Mouse (Mus musculus) limb, embryonic 12.5 days (tissue): ENCODE data around the gene Nav1. TPM values are rescaled to one million over a fixed set of nuclear protein-coding genes. Genes with fewer than 3 reads are reported as not detected.

ENCODE experiments used
- ATAC-seq: fragments of 200-750 bp; cut with Nextera tagmentation; 2 replicates; pipeline ENCODE4 v1.8.0; 2017; ENCODE audit warnings: low read depth, moderate TSS enrichment; ENCODE audit not compliant: insufficient number of reproducible peaks, insufficient read depth, low FRiP score, low TSS enrichment
- H3K27ac ChIP-seq: fragments of 300-500 bp; sonication (generic); 2 replicates; pipeline ENCODE4 v1.5.1; 2016; ENCODE audit warnings: mild to moderate bottlenecking, moderate library complexity
- H3K27me3 ChIP-seq: fragments of 300-500 bp; sonication (generic); 2 replicates; pipeline ENCODE4 v1.6.1; 2016; ENCODE audit warnings: mild to moderate bottlenecking, moderate library complexity
- H3K36me3 ChIP-seq: fragments of 300-500 bp; sonication (generic); 2 replicates; pipeline ENCODE4 v1.6.1; 2016; ENCODE audit warnings: mild to moderate bottlenecking, moderate library complexity
- H3K4me1 ChIP-seq: fragments of 300-500 bp; sonication (generic); replicated peaks from 2 replicates; pipeline ENCODE4 v1.6.1; 2016
- H3K4me2 ChIP-seq: fragments of 300-500 bp; sonication (generic); 2 replicates; pipeline ENCODE4 v1.6.1; 2016; ENCODE audit warnings: mild to moderate bottlenecking, moderate library complexity
- H3K4me3 ChIP-seq: fragments of 300-500 bp; sonication (generic); replicated peaks from 2 replicates; pipeline ENCODE4 v1.5.1; 2016; ENCODE audit warnings: mild to moderate bottlenecking
- H3K9ac ChIP-seq: fragments of 300-500 bp; sonication (generic); replicated peaks from 2 replicates; pipeline ENCODE4 v1.6.1; 2016; ENCODE audit warnings: mild to moderate bottlenecking, moderate library complexity
- H3K9me3 ChIP-seq: fragments of 300-500 bp; sonication (generic); 2 replicates; pipeline ENCODE4 v1.6.1; 2016; ENCODE audit warnings: mild to moderate bottlenecking, moderate library complexity
- WGBS: fragments of 180-500 bp; shearing (Covaris S2); methylation state at CpG from one replicate; pipeline ENCODE4 v1.1.7; 2016; 5-methylcytosine and 5-hydroxymethylcytosine counted together
- polyA plus RNA-seq: library from polyadenylated mRNA; unstranded; fragments of >200 nt; fragmentation: Nextera tagmentation; extraction: Ambion mirVana; gene quantifications from 2 replicates; pipeline ENCODE4 v1.2.1, GENCODE M21; 2016

The Nav1 gene
- polyA plus RNA-seq, 1 experiment from 2014 or later = 17.1 TPM

DNA sequence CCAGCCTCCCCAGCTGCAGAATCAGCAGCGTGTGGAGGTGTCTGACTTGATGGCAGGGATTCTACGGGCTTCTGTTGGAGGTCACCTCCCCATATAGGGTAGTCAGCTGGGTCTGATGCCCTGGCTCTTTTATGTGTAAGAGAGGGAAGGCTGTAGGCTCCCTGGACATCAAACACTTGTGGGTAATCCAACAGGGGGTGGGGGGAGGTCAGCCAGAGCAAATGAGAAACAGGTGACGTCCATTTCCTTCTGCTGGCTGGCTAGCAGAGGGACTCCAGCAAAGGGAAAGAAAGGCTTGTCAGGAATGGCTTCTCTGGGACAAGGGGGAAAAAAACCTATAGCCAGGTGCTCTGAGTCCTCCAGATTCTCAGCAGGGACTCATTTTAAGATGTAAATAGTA, 28.0 kb downstream of the Nav1 start:
- Histone ChIP-seq H3K4me2 (peak overlapping the region; percentile 16), H3K9ac (no peak overlapping the region), H3K4me3 (no peak overlapping the region), H3K36me3 (no peaks in the 10 kb centered on the region), H3K27ac (peak overlapping the region; percentile 50), H3K27me3 (peaks cover 6% of the 10 kb centered on the region; the same call in 1 of the 2 replicates), H3K9me3 (no peaks in the 10 kb centered on the region), H3K4me1 (peaks cover 84% of the 10 kb centered on the region)
- peak; percentile 26; the same call in 1 of the 2 replicates for ATAC-seq
- 7% methylated on average over 3 of the region's 3 CpGs for WGBS

DNA sequence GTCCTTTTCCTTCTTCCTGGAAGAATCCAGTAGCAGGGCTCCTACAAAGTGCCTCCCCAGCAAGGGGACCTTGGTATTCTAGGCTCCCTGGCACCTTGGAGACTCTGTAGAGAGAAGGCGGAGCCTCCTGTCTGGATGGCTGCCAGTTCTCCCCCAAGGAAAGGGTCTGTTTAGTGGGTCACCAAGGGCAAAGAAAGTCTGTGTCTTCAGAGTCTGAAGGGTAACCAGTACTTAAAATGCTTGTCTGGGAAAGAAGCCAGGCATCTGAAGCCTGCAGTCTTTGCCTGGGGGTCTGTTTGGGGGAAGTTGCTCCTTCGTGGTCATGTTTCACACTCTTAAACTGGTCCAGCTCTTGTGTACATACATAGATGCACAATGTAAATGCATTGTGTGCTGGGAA, 29.3 kb downstream of the Nav1 start:
- H3K4me1 ChIP-seq = peaks cover 74% of the 10 kb centered on the region
- H3K9me3 ChIP-seq = no peaks in the 10 kb centered on the region
- no peak for ATAC-seq
- no peak overlapping the region for H3K4me2 ChIP-seq
- WGBS = 43% methylated on average over 2 of the region's 2 CpGs
- H3K36me3 ChIP-seq = no peaks in the 10 kb centered on the region
- 0 out of 2 replicates have a peak, but pooled peaks cover under 1% of the 10 kb centered on the region for H3K27me3 ChIP-seq
- H3K27ac ChIP-seq = peak overlapping the region; percentile 50
- H3K9ac ChIP-seq = no peak overlapping the region
- no peak overlapping the region for H3K4me3 ChIP-seq

DNA sequence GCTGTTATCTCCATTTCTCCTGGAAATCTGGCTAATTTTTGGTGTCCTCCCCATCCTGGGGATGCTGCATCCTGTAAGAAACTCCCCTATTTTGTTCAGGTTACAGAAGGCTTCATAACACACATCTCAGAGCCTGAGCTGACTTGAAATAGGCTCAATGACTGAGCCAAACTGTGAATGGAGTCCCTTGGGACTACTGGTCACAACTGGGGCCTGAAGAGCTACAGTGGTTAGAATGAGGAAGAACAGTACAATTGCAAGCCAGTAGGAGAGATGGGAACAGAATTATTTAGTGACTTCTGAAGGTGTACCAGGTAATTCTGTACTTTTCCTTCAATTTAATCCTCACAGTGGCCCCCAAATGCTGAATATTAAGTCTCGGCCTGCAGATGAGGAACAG, 31.7 kb downstream of the Nav1 start:
- peaks cover 57% of the 10 kb centered on the region for H3K4me1 ChIP-seq
- H3K36me3 ChIP-seq = no peaks in the 10 kb centered on the region
- H3K4me3 ChIP-seq = no peak overlapping the region
- no peaks in the 10 kb centered on the region for H3K9me3 ChIP-seq
- WGBS = 75% methylated on average over 1 of the region's 1 CpGs
- H3K9ac ChIP-seq = no peak overlapping the region
- H3K4me2 ChIP-seq = no peak overlapping the region
- no peaks in the 10 kb centered on the region for H3K27me3 ChIP-seq
- H3K27ac ChIP-seq = no peak overlapping the region
- ATAC-seq = no peak

DNA sequence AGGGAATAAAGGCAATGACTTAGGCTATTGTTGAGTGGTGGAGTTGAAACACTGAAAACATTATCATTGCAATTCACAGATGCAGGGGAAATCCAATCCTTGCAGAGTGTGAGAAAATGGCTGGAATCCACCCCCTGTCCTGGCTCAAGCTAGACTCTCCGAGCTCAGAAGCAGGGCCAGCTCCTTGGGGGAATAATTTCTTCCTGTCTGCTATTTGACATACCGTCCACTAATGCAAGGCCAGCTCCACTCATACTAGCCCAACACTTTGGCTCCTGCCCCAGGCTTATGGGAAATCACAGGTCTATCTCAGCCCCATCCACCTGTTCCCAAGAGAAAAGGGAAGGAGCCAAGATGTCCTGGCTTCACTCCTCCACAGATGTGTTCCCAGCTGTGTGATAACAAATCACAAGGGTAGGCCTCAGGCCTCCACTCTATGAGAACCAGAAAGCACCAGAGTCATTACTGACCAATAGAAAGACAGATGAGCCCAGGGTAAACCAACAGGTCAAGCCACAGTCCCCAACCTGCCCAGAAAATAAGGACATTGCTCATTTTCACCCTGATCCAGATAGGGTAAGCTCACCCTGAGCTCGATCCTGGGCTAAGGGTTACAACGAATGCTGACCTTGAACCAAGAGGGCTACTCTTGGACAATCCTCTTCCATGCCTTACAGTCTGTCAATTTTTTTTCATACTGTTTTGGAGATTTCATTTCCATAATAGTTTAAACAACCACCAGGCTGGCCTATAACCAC, 32.5 kb downstream of the Nav1 start:
- ATAC-seq = no peak
- no peaks in the 10 kb centered on the region for H3K9me3 ChIP-seq
- H3K27ac ChIP-seq = 0 out of 2 replicates have a peak overlapping the region, but pooled peaks have one; percentile 17
- 82% methylated on average over 4 of the region's 4 CpGs for WGBS
- no peaks in the 10 kb centered on the region for H3K36me3 ChIP-seq
- no peak overlapping the region for H3K4me2 ChIP-seq
- H3K27me3 ChIP-seq = no peaks in the 10 kb centered on the region
- no peak overlapping the region for H3K4me3 ChIP-seq
- no peak overlapping the region for H3K9ac ChIP-seq
- peaks cover 57% of the 10 kb centered on the region for H3K4me1 ChIP-seq

DNA sequence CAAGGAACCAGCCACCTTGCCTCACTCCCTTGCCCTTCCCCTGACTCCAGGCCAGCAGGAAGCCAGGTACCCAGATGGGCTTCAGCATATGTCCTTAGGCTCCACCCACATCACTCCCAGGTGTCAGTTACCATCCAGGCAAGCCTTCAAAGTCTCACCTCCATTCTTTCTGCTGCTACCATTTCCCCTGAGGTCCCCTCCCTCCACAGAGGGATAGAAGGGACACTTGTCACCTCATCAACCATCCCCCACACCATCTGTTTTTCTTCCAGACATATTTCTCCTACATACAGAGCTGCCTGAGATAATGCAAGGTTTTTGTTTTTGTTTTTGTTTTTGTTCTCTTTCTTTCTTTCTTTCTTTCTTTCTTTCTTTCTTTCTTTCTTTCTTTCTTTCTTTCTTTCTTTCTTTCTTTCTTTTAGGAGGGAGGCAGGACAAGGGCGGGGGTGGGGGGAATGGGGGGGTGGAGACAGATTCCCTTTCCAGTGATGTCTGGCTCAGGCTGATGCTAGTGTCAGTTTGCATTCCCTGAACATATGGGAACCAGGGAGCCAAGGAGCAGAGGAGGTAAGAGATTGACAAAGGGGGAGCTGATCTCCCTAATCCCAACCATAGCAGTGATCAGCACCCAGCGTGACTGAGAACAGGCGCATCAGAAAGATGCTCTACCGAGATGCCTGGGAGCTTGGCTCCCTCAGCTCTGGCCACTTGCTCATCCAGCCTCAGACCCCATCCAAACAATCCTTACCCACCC, 34.8 kb downstream of the Nav1 start:
- WGBS = 42% methylated on average over 4 of the region's 4 CpGs
- Histone ChIP-seq H3K4me3 (no peak overlapping the region), H3K4me2 (no peak overlapping the region), H3K27ac (peak overlapping the region; percentile 12; the same call in 1 of the 2 replicates), H3K36me3 (no peaks in the 10 kb centered on the region), H3K9me3 (no peaks in the 10 kb centered on the region), H3K27me3 (no peaks in the 10 kb centered on the region), H3K4me1 (peaks cover 46% of the 10 kb centered on the region), H3K9ac (no peak overlapping the region)
- no peak for ATAC-seq

DNA sequence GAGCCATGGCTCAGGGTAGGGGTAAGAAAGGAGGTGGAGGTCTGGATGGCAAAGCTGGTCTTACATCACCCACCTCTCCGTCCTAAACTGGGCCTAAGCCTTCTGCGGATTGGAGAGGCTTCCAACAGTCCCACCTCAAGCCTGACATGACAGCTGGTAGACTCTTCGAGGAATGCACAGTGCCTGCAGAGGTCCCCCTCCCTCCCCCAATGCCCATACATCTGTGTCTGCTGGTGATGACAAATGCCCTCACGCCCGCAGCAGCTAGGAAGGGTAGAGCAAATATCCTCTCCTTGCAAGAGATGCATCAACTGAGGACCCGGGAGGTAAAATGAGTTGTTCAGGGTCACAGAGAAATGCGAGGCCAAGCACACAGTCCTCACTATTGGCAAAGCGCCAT, 39.0 kb downstream of the Nav1 start:
- no peak overlapping the region for H3K4me3 ChIP-seq
- no peaks in the 10 kb centered on the region for H3K27me3 ChIP-seq
- no peaks in the 10 kb centered on the region for H3K36me3 ChIP-seq
- peaks cover 63% of the 10 kb centered on the region for H3K4me1 ChIP-seq
- H3K27ac ChIP-seq = no peak overlapping the region
- no peak for ATAC-seq
- no peak overlapping the region for H3K4me2 ChIP-seq
- WGBS = 77% methylated on average over 8 of the region's 8 CpGs
- no peak overlapping the region for H3K9ac ChIP-seq
- no peaks in the 10 kb centered on the region for H3K9me3 ChIP-seq

DNA sequence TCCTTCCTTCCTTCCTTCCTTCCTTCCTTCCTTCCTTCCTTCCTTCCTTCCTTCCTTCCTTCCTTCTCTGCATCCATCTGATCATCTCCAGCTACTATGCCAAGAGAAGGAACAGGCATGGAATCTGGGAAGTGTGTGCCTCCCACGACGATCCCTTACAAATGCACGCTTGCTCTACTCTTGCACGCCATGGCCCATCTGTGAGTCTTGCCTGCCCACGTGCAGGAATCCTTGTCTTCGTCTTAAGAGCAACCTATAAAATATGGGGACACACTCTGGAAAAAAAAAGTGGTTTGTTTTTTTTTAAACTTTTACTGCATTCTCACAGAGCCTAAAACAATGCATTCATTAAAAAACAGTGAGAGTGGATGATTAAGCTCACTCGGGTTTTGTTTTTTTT, 40.5 kb downstream of the Nav1 start:
- Histone ChIP-seq H3K4me2 (no peak overlapping the region), H3K9ac (no peak overlapping the region), H3K4me3 (no peak overlapping the region), H3K9me3 (no peaks in the 10 kb centered on the region), H3K36me3 (no peaks in the 10 kb centered on the region), H3K27ac (no peak overlapping the region), H3K4me1 (peaks cover 72% of the 10 kb centered on the region), H3K27me3 (no peaks in the 10 kb centered on the region)
- ATAC-seq = no peak
- WGBS = 63% methylated on average over 7 of the region's 7 CpGs

DNA sequence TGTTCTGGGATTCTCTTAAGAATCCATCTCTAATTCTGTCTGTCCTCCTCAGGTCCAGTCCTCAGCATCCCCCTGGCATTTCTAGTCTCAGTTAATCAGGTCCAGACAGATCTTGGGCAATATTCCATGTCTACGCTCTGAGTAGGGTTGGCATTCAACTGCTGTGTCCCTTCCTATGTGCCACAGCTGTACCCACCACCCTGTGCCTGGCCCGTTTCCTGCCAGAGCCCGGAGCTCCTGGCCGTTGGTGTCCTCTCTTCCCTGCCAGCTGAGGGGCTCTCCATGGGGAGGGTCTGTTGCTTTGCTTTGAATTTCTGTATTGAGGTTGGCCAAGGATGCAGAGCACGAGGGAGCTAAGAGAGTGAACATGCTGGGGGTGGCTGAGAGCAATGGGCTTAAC, 41.3 kb downstream of the Nav1 start:
- Histone ChIP-seq H3K36me3 (no peaks in the 10 kb centered on the region), H3K9ac (no peak overlapping the region), H3K4me2 (no peak overlapping the region), H3K27me3 (no peaks in the 10 kb centered on the region), H3K4me1 (peaks cover 80% of the 10 kb centered on the region), H3K9me3 (no peaks in the 10 kb centered on the region), H3K27ac (peak overlapping the region; percentile 31; the same call in 1 of the 2 replicates), H3K4me3 (no peak overlapping the region)
- ATAC-seq = no peak
- 82% methylated on average over 5 of the region's 5 CpGs for WGBS

DNA sequence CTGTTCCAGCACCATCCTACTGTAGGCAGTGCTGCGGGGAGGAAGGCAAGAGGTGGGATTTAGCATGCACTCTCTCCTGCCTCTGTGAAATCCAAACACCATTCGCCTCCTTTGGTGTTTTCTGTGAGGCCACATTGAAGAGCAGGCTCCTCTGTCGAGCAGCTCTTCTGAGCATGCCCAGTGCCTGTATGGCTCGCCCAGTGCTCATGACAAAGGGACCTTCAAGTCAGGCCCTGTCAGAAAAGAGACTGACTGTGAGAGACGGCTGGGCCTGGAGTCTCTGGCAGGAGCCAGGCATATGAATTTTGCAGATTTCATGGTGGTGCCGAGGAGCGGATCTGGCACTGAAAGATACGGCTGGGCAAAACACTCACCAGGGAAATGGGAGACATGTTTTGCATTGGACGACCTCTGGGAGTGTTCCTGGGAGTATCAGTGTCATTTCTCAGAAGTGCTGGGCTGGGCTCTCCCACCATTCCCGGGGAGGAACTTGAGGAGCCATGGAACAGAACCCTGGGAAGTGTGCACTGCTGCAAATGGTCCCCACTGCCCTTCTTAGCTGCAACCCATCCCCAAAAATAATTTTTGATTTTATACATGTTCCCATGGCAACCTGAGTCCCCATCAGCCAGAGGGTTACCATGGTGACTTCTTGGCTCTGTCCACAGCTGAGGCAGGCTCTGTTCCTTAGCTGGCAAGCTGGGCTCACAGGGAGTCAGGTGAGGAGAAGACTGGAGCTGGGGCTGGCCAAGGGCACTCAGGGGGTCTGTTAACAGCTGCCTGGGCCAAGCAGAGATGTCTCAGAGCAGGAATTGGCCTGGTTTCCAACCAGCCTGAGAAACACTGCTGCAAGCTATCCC, 42.2 kb downstream of the Nav1 start:
- no peak for ATAC-seq

DNA sequence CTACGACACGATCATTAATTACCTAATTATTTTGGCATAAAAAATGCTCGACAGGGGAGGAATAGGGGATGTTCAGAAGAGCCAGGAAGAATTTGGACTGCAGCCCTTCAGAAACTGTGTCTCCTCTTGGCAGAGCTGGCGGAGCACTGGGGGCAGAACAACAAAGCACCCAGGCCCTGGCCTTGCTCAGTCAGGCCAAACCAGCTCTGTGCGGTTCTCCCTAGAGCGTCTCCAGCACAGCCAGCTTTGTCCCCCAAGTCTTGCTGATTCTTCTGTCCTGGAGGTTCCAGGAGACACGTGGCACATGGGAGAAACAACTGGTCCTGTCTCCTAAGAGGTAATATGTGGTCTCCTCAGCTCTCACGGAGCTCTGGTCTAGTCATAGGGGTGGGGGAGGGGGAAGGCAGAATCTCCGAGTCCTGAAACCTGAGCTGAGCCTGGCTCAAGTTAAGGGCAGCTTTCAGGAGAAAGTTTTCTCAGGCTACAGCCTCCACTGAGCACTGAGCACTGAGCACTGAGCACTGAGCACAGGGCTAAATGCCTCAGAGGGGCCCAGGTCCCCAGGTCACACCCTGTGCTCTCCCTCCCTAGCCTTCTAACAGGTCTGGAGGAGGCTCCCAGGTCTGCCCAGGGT, 43.2 kb downstream of the Nav1 start:
- H3K36me3 ChIP-seq = no peaks in the 10 kb centered on the region
- peak overlapping the region; percentile 70 for H3K27ac ChIP-seq
- no peaks in the 10 kb centered on the region for H3K9me3 ChIP-seq
- H3K4me2 ChIP-seq = peak overlapping the region; percentile 21
- peaks cover 73% of the 10 kb centered on the region for H3K4me1 ChIP-seq
- H3K4me3 ChIP-seq = no peak overlapping the region
- no peak overlapping the region; the same call in 1 of the 2 replicates for H3K9ac ChIP-seq
- 19% methylated on average over 9 of the region's 9 CpGs for WGBS
- H3K27me3 ChIP-seq = no peaks in the 10 kb centered on the region
- peak; percentile 50 for ATAC-seq

More for the DNA sequence above, 42.2 kb downstream of the Nav1 start:
- Histone ChIP-seq H3K4me2 (no peak overlapping the region), H3K4me3 (no peak overlapping the region), H3K9me3 (no peaks in the 10 kb centered on the region), H3K36me3 (no peaks in the 10 kb centered on the region), H3K9ac (no peak overlapping the region; the same call in 1 of the 2 replicates), H3K27ac (peak overlapping the region; percentile 70; the same call in 1 of the 2 replicates), H3K4me1 (peaks cover 78% of the 10 kb centered on the region), H3K27me3 (no peaks in the 10 kb centered on the region)
- WGBS = 45% methylated on average over 10 of the region's 10 CpGs
